Mouse (Mus musculus): ENCODE measurements around the gene Igflr1.

The Igflr1 gene

DNA sequence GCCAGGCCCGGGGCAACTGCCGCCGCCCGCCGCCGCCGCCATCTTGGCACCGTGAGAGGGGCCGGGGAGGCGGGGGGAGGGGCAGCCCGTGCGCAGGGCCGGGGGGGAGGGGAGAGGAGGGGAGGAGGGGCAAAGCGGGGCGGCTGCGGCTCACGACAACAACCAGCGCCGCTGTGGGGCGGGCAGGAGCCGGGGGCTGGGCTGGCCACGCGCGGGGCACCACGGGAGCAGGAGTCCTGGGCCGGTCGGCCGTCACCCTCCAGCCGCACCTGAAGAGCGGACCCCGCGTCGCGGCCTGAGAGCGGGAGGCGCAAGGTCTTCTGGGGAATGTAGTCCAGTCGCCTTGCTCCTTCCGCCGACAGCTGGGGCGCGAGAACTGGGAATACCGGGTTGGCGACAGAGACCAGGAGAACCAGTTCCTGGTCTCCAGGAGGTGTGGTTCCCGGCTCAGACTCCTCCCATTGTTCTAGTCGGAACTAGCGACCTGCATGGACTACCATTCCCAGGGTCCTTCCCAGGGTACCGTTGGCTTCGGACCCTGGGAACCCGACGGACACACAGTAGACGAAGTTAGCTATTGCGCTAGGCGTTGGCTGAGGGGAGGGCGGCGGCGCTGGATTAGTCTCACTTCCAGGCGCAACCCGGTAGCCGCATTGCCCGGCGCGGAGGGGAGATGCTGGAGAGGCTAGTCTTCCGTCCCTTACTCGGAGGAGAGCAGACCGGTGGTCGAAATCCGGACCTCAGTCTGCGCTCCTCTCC is 23.6 kb downstream of the Igflr1 start, which contains the start of gene Kmt2b:
Gene Kmt2b, minus strand, starts transcription at position 51 of the 759 bp plus-strand sequence.
- peak; percentile 95 for DNase-seq

- peak; percentile 91 for DNase-seq
These were observed 24.4 kb downstream of the Igflr1 start for GRCm38 (mm10) chr7:30589435-30590301.

- DNase-seq, result no peak
These were observed 25.8 kb downstream of the Igflr1 start for GRCm38 (mm10) chr7:30590927-30591604.

DNA sequence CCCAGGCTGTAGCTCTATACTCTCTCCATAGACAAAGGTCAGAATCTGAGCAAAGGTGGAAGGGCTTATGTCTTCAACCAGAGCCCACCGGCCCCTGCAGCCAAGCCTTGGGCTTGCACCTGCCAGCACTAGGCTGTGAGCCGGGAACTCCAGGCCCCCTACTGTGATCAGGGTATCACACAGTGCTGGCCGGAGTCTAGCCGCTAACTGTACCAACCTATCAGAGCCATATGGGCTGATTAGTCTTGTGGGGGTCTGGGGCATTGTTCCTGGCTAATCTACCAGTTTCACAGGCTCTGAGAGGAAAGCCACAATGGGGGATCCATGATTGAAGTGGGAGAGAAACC is 26.4 kb downstream of the Igflr1 start:
- DNase-seq, result no peak

GRCm38 (mm10) chr7:30592772-30593423 is 27.7 kb downstream of the Igflr1 start:
- no peak for DNase-seq

GRCm38 (mm10) chr7:30593579-30594509 is 28.6 kb downstream of the Igflr1 start:
- no peak for DNase-seq

- DNase-seq, result no peak
These were observed 29.3 kb downstream of the Igflr1 start for GRCm38 (mm10) chr7:30594510-30595024.

DNA sequence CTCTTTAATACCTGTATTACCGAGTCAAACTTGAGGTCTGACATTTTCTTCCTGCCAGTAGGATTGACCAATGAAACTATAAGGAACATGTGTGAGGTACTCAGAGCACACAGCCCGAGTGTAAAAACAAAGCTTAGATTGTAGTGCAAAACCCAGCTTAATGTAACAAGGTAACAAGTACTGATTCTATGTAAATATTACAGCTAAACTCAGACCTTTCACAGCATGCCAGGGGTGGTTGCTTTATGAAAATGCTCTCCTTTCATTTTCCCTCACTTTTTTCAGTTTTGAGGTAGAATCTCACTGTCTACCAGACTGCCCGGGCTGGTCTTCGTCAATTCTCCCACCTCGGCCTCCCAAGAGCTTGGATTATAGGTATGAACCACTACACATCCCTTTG is 30.9 kb downstream of the Igflr1 start:
- DNase-seq, result no peak

DNA sequence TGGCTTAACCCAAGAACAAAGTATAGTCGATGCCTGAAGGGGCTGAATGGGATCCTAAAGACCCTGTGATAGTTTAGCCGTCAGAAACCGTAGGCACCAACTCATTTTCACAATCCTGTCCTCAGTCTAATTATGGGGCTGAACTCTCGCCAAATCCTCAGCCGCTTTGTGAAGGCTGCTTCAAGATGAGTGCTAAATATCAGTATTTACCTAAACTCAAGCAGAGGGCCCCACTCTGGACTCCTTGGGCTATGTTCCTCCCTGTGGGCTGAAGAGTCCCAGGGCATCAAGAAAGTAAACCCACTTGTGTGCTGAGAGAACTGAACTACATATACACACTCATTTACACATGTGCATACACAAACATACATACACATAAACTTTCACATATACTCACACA is 31.6 kb downstream of the Igflr1 start:
- DNase-seq, result no peak

DNA sequence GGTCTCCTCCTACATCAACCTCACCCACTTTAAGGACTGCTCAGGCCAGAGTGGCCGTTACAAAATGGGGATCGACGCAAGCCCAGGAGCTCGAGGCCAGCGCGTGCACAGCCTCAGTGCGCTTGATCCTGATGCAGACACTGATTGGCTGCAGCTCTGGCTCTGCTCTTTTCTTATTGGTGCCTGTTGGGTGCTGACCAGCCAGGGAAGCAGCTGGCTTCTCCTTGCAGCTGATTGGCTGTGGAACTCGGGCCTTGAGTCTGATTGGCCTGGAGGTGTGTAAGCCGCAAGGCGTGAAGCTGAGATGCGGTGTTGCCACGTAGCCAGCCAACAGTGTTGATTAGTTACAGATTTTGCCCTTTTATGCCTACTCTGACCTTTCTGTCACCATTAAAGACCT is 33.6 kb downstream of the Igflr1 start, which contains the start of gene Zbtb32:
Gene Zbtb32, minus strand, starts transcription at position 124 of the 400 bp plus-strand sequence.
- no peak for DNase-seq

GRCm38 (mm10) chr7:30599933-30600353 is 34.7 kb downstream of the Igflr1 start:
- DNase-seq, result peak; percentile 95

DNA sequence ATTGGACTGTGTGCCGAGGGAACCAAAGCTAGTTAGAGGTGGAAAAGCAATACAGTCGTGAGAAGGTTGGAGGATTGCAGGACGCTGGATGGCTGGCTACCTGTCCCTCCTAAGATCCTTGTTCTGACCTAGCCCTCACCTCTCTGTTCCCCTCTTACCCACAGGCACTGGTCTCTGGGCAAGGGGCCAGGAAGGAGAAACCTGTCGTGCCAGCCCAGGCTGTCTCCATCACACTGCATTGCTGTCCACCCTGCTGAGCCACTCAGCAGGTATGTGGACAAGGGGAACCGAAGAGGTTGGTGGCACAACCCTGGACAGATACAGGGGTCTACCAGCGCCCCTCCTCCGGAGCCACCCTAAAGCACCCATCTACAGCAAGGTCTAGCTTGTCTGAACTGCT is 35.4 kb downstream of the Igflr1 start:
- DNase-seq, result peak; percentile 60

- peak; percentile 63 for DNase-seq
These were observed 37.4 kb downstream of the Igflr1 start for GRCm38 (mm10) chr7:30602583-30602982.

DNA sequence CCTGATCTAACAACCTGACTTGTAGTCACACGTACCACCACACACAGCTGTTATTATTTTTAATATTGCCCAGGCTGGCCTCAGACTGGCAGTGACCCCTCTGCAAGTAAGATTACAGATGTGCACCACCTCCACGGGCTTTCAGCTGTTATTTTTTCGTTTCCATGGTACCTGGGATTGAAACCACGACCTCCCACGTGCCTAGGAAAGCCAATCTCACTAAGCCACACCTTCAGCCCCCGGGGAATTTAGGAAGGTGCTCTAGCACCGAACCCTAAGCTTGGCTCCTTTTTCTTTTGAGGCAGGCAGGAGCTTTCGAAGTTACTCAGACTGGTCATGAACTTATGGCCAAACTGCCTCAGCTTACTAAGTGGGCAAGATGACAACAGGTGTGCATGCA is 39.2 kb downstream of the Igflr1 start:
- DNase-seq, result no peak

GRCm38 (mm10) chr7:30604944-30605343 is 39.7 kb downstream of the Igflr1 start:
- DNase-seq, result no peak

DNA sequence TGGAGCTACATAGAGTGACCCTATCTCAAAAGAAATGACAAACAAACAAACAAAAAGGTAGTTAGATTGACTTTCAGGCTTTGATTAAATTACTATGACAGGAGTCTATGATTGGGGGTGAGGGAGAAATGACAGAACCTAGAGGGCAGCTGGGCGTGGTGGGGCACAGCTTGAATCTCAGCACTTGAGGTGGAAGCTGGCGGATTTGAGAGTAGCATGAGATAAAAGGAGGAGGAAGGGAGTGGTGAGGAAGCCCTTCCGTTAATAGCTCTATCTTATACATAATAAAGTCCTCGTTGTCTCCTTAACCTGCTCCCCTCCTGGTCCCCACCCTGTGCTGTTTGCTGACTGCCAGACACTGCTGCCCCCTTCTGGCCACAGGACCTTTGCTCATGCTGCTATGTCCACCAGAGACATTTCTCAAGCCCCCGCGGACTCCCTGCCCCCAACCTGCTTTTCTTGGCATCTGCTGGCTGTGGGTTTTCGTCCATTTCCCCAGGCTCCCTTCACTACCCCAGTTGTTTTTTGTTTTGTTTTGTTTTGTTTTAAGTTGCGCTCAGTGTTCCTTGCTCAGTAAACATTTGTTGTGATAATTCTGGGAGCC is 42.6 kb downstream of the Igflr1 start:
- DNase-seq, result peak; percentile 75

DNA sequence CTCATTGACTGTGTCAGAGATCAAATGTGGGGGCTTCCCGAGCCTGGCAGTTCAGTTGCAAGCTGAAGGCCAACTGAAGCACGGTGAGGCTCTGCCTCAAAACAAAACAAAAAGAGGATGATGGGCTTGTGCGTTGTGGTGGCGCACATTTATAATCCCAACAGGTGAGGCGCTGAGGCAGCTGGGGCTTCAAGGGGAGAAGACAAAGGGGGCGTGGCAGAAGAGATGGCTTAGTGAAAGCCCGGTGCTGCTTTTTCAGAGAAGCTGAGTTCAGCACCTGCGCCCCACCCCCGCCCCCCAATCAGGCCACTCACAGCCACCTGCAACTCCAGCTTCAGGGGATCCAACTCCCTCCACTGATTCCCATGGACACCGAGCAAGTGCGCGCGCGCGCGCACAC is 43.2 kb downstream of the Igflr1 start:
- DNase-seq, result no peak

DNA sequence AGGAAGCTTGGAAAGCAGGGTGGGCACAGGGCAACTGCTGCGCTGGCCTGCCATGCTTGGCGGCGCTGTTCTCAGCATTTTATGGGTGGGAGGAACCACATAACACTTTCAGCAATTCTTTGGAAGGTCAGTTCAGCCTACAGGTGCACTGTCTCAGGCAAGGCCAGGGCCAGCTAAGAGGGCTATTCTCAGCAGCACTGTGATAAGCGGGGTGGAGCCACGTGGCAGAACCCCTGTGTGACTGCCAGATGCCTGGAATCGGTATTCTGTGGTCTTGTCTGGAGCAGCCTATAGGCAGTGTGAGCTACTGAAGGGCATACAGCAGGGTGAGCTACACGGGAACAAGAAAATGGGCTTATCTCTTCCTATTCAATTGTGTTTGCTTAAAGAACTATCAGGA is 44.8 kb downstream of the Igflr1 start:
- DNase-seq, result no peak

- DNase-seq, result no peak
These were observed 47.6 kb downstream of the Igflr1 start, which contains the start of gene Upk1a for GRCm38 (mm10) chr7:30612654-30613402. Upk1a (minus strand) TSS chr7:30612847.

DNA sequence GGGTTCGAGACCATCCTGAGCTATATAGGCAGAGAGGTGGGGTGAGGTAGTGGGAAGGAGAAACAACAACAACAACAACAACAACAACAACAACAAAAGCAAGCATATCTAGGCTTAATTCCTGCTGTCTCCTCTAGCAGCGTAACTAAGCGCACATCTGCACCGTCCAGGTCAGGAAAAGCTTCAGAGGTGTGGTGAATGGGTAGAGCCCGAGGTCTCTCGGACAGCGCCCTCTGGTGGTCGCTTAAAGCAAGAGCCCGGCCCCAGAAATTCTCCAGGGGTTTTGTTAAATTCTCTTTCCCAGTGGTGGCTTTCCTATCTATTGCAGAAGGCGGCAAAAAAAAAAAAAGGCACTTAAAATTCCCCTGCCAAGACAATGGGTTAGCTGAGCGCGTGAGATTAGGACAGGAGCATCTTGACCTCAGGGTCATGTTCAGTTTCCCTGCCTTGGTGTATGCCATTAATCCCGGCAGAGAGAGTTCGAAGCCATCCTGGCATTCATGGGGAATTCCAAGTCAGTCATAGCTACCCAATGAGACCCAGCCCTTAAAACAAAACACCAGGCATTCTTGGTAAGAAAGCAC is 48.4 kb downstream of the Igflr1 start:
- DNase-seq, result peak; percentile 78

All from kidney, adult 18-20 months (tissue).